Mouse (Mus musculus): ENCODE data around the gene Serinc4. TPM values are rescaled to one million over a fixed set of nuclear protein-coding genes. Genes with fewer than 3 reads are reported as not detected.
A peak's percentile ranks its signal among the peaks of the same experiment; 100 is the strongest.

Serinc4 gene
- polyA plus RNA-seq, 1 experiment from 2014 or later: 0.49 TPM

DNA sequence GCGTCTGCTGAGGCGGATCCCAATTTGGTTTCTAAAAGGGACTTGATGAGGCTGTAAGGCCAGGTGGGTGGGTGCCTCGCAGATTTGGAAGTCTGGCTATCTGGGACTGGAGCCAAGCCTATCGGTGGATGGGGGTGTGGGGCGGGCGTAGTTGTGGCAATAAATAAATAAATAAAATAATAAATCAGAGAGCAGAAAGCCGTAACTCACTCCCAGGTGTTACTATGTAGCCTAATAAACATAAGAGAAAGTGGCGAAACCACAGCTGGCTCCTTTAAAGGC lies 13.6 kb downstream of the Serinc4 start:
- DNase-seq (ENCODE audit: low spot score): no peak
- WGBS: 17% methylated on average over 8 of the region's 8 CpGs
- H3K36me3 ChIP-seq (ENCODE audit: control insufficient read depth, insufficient read depth, low read length): peaks cover 3% of the 10 kb centered on the region; the same call in 1 of the 2 replicates
- H3K4me1 ChIP-seq (replicated peaks; ENCODE audit: control insufficient read depth, insufficient read depth, low read length): peaks cover 15% of the 10 kb centered on the region
- H3K4me2 ChIP-seq (ENCODE audit: low read depth, low read length, severe bottlenecking): peak overlapping the region; percentile 77; the same call in 1 of the 2 replicates
- peak overlapping the region; percentile 32; the same call in 1 of the 2 replicates for H3K4me3 ChIP-seq (ENCODE audit: low read depth, low read length)
- H3K27ac ChIP-seq (ENCODE audit: low read depth, low read length): no peak overlapping the region
- no peaks in the 10 kb centered on the region for H3K9me3 ChIP-seq (ENCODE audit: control insufficient read depth, low read length)
- peaks cover 9% of the 10 kb centered on the region for H3K27me3 ChIP-seq (ENCODE audit: control insufficient read depth, insufficient read depth, low read length)
- no peak overlapping the region; the same call in 1 of the 2 replicates for H3K9ac ChIP-seq (ENCODE audit: low read length)
- no peak for ATAC-seq (replicated peaks; ENCODE audit: low FRiP score)

DNA sequence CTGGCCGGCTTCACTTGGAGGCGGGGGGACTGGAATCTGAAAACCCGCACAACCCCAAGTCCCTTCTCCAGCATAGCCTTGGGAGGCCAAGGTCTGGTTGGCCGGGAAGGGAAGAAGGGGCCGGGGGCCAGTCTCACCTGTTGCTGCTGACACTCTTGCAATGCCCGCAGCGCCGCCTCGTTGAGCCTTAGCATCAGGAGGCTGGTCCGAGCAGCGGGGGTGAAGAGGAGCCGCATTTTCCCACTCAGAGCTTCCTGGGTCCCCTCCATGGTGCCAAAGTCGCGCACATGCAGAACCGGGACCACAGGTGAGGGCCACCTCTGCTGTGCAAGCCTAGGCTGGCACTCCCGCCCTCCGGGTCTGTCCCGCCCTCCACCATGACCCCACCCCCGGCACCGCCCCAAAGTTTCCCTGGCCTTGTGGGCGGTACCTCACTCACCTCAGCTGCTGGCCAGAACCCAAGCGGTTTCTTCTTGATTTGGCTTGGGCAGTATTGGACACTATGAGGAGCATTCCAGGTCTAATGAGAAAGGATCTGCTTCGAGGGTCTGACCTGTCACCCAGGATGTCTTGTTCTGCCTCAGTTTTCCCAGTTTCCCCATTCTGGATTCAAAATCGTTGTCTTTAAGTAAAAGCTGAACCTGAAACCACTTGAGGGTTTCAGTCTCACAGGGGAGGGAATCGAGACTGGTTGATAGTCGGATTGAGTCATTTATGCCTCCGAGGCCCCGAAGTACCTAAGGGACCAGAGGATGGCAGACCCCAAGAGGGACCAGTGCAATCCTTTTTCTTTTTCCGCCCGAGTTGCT lies 14.1 kb downstream of the Serinc4 start:
- peak overlapping the region; percentile 27 for H3K9ac ChIP-seq (ENCODE audit: low read length)
- H3K9me3 ChIP-seq (ENCODE audit: control insufficient read depth, low read length): no peaks in the 10 kb centered on the region
- peak overlapping the region; percentile 77 for H3K4me2 ChIP-seq (ENCODE audit: low read depth, low read length, severe bottlenecking)
- peaks cover 15% of the 10 kb centered on the region for H3K4me1 ChIP-seq (replicated peaks; ENCODE audit: control insufficient read depth, insufficient read depth, low read length)
- WGBS: 2% methylated on average over 30 of the region's 30 CpGs
- no peak overlapping the region for H3K27ac ChIP-seq (ENCODE audit: low read depth, low read length)
- H3K36me3 ChIP-seq (ENCODE audit: control insufficient read depth, insufficient read depth, low read length): peaks cover 3% of the 10 kb centered on the region; the same call in 1 of the 2 replicates
- ATAC-seq (replicated peaks; ENCODE audit: low FRiP score) (peak; percentile 78), DNase-seq (ENCODE audit: low spot score) (peak; percentile 79)
- H3K27me3 ChIP-seq (ENCODE audit: control insufficient read depth, insufficient read depth, low read length): peaks cover 9% of the 10 kb centered on the region
- peak overlapping the region; percentile 32 for H3K4me3 ChIP-seq (ENCODE audit: low read depth, low read length)

DNA sequence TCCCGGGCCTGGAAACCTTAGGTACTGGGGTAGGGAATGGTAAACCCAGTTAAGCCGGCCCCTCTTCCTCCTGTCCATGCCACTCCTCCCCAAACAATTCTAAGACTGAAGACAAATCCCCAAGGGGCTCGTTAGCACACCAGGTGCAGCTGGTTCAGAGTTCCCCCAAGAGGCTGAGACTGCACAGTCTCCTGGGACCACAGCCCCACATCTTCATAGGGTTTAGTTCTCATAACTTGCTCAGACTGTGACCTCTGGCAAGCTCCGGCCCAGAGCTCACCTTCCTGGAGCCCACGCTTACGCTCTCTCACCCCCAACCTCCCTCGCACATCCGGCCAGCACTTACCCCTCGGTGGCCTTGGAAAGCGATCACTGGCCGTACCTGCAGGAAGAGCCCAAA lies 14.8 kb downstream of the Serinc4 start:
- Histone ChIP-seq H3K27ac (ENCODE audit: low read depth, low read length) (no peak overlapping the region), H3K36me3 (ENCODE audit: control insufficient read depth, insufficient read depth, low read length) (peaks cover 3% of the 10 kb centered on the region; the same call in 1 of the 2 replicates), H3K4me3 (ENCODE audit: low read depth, low read length) (peak overlapping the region; percentile 32), H3K4me2 (ENCODE audit: low read depth, low read length, severe bottlenecking) (peak overlapping the region; percentile 77), H3K27me3 (ENCODE audit: control insufficient read depth, insufficient read depth, low read length) (peaks cover 9% of the 10 kb centered on the region), H3K9ac (ENCODE audit: low read length) (no peak overlapping the region; the same call in 1 of the 2 replicates), H3K4me1 (replicated peaks; ENCODE audit: control insufficient read depth, insufficient read depth, low read length) (peaks cover 15% of the 10 kb centered on the region), H3K9me3 (ENCODE audit: control insufficient read depth, low read length) (no peaks in the 10 kb centered on the region)
- ATAC-seq (replicated peaks; ENCODE audit: low FRiP score) (0 out of 2 replicates have a peak, but pooled peaks have one; percentile 6), DNase-seq (ENCODE audit: low spot score) (no peak)
- 8% methylated on average over 11 of the region's 11 CpGs for WGBS

DNA sequence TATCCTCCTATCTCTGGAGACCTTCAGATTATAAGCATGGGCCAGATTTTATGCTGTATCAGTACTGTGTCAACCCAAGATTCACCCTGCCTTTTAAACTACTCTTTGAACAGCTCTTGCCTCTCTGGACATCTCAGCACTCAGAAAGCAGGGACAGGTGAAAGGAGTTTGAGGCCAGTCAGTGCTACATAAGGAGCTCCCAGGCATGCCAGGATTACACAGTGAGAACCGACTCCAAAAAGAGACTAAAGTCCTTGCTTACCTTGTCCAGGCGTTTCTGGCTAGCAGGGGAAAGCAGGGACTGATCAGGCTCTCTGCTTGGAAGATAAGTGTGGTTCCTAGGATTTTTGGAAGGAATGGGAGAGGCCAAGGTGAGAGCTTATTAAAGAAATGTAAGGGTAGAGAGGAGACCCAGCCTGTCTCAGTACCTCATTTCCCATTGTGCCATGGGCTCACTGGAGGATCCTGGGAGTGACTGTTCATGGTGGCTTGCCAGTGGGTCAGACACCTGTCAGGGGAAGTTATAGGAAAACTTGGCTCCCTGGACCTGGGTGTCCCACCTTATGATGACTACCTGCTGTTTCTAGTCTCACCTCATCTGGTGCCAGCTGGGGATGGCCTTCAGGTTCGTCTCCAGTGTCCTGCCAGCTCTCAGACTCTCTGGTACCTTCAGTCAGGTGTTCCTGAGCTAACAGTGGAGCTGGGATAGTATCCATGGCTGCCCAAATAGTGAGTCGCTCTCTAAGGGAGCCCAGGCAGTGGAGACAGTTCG lies 15.6 kb downstream of the Serinc4 start:
- H3K27ac ChIP-seq (ENCODE audit: low read depth, low read length): no peak overlapping the region
- H3K9ac ChIP-seq (ENCODE audit: low read length): no peak overlapping the region
- 59% methylated on average over 5 of the region's 5 CpGs for WGBS
- H3K36me3 ChIP-seq (ENCODE audit: control insufficient read depth, insufficient read depth, low read length): peaks cover 3% of the 10 kb centered on the region; the same call in 1 of the 2 replicates
- DNase-seq (ENCODE audit: low spot score) (no peak), ATAC-seq (replicated peaks; ENCODE audit: low FRiP score) (no peak)
- no peaks in the 10 kb centered on the region for H3K9me3 ChIP-seq (ENCODE audit: control insufficient read depth, low read length)
- peaks cover 9% of the 10 kb centered on the region for H3K27me3 ChIP-seq (ENCODE audit: control insufficient read depth, insufficient read depth, low read length)
- H3K4me3 ChIP-seq (ENCODE audit: low read depth, low read length): no peak overlapping the region
- peaks cover 15% of the 10 kb centered on the region for H3K4me1 ChIP-seq (replicated peaks; ENCODE audit: control insufficient read depth, insufficient read depth, low read length)
- no peak overlapping the region for H3K4me2 ChIP-seq (ENCODE audit: low read depth, low read length, severe bottlenecking)

DNA sequence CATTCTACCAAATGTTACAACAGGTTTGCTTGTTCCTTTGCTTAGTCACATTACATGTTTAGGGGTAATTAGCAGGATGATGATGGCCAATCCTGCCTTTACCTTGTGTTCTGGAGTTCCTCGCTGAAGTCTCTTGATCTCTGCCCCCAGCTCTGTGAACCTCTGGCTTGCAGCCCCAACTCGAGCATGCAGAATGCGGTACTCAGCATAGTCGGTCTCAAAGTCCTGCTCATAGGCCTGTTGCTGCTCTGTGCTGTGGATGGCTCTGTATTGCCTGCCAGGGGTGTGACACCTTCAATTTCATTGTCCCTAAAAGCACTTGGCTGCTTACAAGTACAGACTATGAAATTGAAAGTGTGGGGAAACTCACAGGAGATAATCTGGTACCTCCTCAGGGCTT lies 16.8 kb downstream of the Serinc4 start:
- peaks cover 9% of the 10 kb centered on the region for H3K27me3 ChIP-seq (ENCODE audit: control insufficient read depth, insufficient read depth, low read length)
- no peaks in the 10 kb centered on the region for H3K9me3 ChIP-seq (ENCODE audit: control insufficient read depth, low read length)
- no peak overlapping the region for H3K4me3 ChIP-seq (ENCODE audit: low read depth, low read length)
- no peak for DNase-seq (ENCODE audit: low spot score)
- H3K27ac ChIP-seq (ENCODE audit: low read depth, low read length): no peak overlapping the region
- H3K9ac ChIP-seq (ENCODE audit: low read length): no peak overlapping the region
- H3K4me2 ChIP-seq (ENCODE audit: low read depth, low read length, severe bottlenecking): no peak overlapping the region
- ATAC-seq (replicated peaks; ENCODE audit: low FRiP score): no peak
- WGBS: 86% methylated on average over 4 of the region's 4 CpGs
- H3K36me3 ChIP-seq (ENCODE audit: control insufficient read depth, insufficient read depth, low read length): peaks cover 10% of the 10 kb centered on the region
- peaks cover 15% of the 10 kb centered on the region for H3K4me1 ChIP-seq (replicated peaks; ENCODE audit: control insufficient read depth, insufficient read depth, low read length)

DNA sequence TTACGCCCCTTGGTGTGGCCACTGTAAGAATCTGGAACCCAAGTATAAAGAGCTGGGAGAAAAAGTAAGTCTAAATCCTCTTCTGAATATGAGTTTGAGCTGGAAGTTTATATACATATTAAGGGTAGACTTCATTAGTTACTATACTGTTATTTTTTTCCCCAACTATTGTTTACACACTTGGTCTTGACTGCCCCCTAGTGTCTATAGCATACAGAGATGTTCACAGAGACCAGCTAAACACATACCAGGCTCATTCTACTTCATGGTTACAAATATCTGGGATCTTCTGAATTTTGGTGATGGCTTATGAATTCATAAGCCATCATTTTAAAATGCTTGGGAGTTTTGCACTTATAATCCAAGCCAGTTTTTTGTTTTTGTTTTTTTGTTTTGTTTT lies 21.7 kb downstream of the Serinc4 start:
- no peaks in the 10 kb centered on the region for H3K4me1 ChIP-seq (replicated peaks; ENCODE audit: control insufficient read depth, insufficient read depth, low read length)
- no peaks in the 10 kb centered on the region for H3K9me3 ChIP-seq (ENCODE audit: control insufficient read depth, low read length)
- no peak overlapping the region for H3K4me2 ChIP-seq (ENCODE audit: low read depth, low read length, severe bottlenecking)
- DNase-seq (ENCODE audit: low spot score) (no peak), ATAC-seq (replicated peaks; ENCODE audit: low FRiP score) (no peak)
- 100% methylated on average over 1 of the region's 1 CpGs for WGBS
- no peak overlapping the region for H3K27ac ChIP-seq (ENCODE audit: low read depth, low read length)
- H3K4me3 ChIP-seq (ENCODE audit: low read depth, low read length): no peak overlapping the region
- H3K36me3 ChIP-seq (ENCODE audit: control insufficient read depth, insufficient read depth, low read length): peaks cover 31% of the 10 kb centered on the region
- no peaks in the 10 kb centered on the region for H3K27me3 ChIP-seq (ENCODE audit: control insufficient read depth, insufficient read depth, low read length)
- no peak overlapping the region for H3K9ac ChIP-seq (ENCODE audit: low read length)

DNA sequence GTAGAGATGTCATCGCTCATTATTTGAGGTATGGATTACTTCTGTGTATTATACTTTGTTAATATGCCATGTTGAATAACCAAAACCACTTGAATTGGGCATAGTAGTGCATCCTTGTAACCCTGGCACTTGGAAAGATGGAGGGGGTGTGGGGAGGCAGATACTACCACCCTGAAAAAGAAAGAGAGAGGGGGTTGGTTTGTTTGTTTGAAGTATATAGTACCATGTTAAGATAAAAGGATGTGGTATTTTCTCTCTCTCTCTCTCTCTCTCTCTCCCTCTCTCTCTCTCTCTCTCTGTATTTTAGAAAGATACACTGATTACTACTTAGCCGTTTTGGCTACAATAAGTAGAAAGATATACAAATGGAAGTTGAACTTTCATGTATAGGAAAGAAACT lies 30.7 kb downstream of the Serinc4 start:
- H3K9me3 ChIP-seq (ENCODE audit: control insufficient read depth, low read length): no peaks in the 10 kb centered on the region
- no peak overlapping the region for H3K4me3 ChIP-seq (ENCODE audit: low read depth, low read length)
- DNase-seq (ENCODE audit: low spot score): no peak
- no peak for ATAC-seq (replicated peaks; ENCODE audit: low FRiP score)
- 94% methylated on average over 2 of the region's 2 CpGs for WGBS
- H3K27ac ChIP-seq (ENCODE audit: low read depth, low read length): no peak overlapping the region
- H3K9ac ChIP-seq (ENCODE audit: low read length): no peak overlapping the region
- H3K36me3 ChIP-seq (ENCODE audit: control insufficient read depth, insufficient read depth, low read length): peaks cover 16% of the 10 kb centered on the region; the same call in 1 of the 2 replicates
- no peaks in the 10 kb centered on the region for H3K27me3 ChIP-seq (ENCODE audit: control insufficient read depth, insufficient read depth, low read length)
- H3K4me2 ChIP-seq (ENCODE audit: low read depth, low read length, severe bottlenecking): no peak overlapping the region
- no peaks in the 10 kb centered on the region for H3K4me1 ChIP-seq (replicated peaks; ENCODE audit: control insufficient read depth, insufficient read depth, low read length)

DNA sequence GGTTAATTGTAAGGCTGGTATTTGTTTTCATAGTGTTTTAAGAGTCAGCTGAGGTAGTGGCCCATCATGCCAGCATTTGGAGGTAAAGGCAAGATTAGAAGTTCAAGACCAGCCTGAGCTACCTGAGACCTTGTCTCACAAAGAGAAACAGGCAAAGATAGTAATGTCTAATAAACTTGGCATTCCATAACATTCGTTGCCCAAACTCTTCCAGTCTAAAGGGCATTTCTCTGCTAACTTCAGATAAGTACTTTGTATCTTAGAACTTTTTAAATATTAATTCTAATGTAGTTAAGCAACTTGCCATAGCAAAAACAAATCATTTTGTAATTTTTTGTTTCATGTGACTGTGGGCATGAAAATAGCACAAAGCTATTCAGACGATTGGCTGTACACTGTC lies 33.4 kb downstream of the Serinc4 start:
- Histone ChIP-seq H3K27ac (ENCODE audit: low read depth, low read length) (no peak overlapping the region), H3K9me3 (ENCODE audit: control insufficient read depth, low read length) (no peaks in the 10 kb centered on the region), H3K4me1 (replicated peaks; ENCODE audit: control insufficient read depth, insufficient read depth, low read length) (no peaks in the 10 kb centered on the region), H3K4me2 (ENCODE audit: low read depth, low read length, severe bottlenecking) (no peak overlapping the region), H3K4me3 (ENCODE audit: low read depth, low read length) (no peak overlapping the region), H3K36me3 (ENCODE audit: control insufficient read depth, insufficient read depth, low read length) (peaks cover 14% of the 10 kb centered on the region; the same call in 1 of the 2 replicates), H3K27me3 (ENCODE audit: control insufficient read depth, insufficient read depth, low read length) (no peaks in the 10 kb centered on the region), H3K9ac (ENCODE audit: low read length) (no peak overlapping the region)
- WGBS: 95% methylated on average over 2 of the region's 2 CpGs
- ATAC-seq (replicated peaks; ENCODE audit: low FRiP score) (no peak), DNase-seq (ENCODE audit: low spot score) (no peak)
